Mouse (Mus musculus) heart, adult 8-10 months (tissue): ENCODE measurements around the gene Capn5. TPM values are rescaled to one million over a fixed set of nuclear protein-coding genes. Genes with fewer than 3 reads are reported as not detected.
A peak's percentile ranks its signal among the peaks of the same experiment; 100 is the strongest.

Source experiments
- DNase-seq: peaks from one replicate; pipeline ENCODE4 v3.0.0; 2022; ENCODE audit warnings: low spot score
- total RNA-seq, 4 experiments: library from RNA; stranded (reverse); gene quantifications; 2 replicates each; pipeline ENCODE4 v1.2.4; 2022

Gene Capn5
- total RNA-seq, 4 experiments from 2014 or later = 1.2 to 2.9 (median 1.6) TPM

DNA sequence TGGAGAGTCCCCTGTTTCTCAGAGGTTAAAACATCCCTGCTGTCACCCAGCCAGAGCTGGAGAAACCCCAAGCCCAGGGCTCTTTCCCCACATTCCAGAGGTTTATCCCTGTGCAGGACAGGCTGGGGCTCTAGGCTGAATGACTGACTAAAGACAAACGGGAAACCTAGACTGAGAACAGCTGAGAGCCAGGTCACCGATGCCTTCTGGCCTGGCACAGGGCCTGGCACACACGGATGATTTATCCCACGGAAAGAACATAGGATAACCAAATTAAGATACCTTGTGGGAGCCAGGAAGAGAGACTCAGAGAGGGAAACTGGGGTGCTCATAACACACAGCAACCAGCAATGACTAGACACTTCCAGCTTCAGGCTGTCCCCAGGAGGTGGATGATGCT, 68.3 kb downstream of the Capn5 start:
- no peak for DNase-seq

DNA sequence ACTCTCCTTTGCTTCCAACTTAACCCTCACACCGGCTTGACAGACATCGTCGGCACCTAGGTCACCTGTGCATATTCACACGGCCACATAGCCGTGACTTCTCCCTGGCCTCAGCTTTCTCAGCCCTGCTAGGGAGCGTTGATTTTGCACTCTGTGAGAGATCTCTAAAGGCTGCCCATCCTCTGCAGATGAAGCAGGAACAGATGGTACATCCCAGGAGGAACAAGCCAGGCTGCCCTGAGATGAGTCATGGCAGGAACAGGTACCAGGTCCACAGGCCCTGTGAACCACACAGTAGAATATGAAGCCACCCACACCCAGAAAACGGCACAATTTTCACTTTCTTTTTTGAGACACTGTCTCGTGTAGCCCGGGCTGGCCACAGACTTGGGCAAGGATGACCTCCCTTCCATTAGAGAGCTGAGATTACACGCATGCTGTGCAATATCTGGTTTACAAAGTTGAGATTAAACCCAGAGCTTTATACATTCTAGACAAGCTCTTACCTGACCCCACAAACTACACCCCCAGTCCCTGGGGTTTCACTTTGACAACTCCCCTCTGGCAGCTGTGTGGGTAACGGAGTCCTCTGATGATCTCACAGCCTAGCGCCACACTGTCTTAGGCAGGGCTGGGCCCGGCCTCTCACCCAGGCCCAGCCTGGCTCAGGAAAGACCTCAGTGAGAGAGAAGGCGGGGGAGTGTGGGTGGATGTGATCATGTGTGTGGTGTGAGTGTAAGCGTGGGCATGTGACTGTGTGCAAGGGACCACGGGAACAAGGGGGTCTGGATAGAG, 69.2 kb downstream of the Capn5 start:
- DNase-seq = no peak

GRCm38 (mm10) chr7:98106272-98106671, 71.8 kb downstream of the Capn5 start:
- no peak for DNase-seq

- no peak for DNase-seq
These were observed 73.3 kb downstream of the Capn5 start for GRCm38 (mm10) chr7:98104481-98105435.

DNA sequence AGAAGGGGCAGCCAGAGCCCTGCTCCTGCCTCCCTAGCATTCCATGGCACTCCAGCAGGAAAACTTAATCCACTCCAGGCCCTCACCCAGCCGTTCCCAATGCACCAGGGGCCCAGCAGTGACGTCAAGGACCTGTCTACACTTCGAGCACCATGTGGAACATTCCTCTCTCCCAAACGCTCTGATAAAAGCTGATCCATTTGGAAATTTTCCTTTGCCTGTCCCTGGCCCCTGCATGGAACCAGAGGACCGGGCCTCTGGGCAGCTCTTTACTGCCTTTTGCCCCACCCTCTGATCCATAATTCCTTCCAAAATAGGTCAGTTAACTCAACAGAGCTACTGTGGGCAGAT, 74.2 kb downstream of the Capn5 start:
- no peak for DNase-seq

DNA sequence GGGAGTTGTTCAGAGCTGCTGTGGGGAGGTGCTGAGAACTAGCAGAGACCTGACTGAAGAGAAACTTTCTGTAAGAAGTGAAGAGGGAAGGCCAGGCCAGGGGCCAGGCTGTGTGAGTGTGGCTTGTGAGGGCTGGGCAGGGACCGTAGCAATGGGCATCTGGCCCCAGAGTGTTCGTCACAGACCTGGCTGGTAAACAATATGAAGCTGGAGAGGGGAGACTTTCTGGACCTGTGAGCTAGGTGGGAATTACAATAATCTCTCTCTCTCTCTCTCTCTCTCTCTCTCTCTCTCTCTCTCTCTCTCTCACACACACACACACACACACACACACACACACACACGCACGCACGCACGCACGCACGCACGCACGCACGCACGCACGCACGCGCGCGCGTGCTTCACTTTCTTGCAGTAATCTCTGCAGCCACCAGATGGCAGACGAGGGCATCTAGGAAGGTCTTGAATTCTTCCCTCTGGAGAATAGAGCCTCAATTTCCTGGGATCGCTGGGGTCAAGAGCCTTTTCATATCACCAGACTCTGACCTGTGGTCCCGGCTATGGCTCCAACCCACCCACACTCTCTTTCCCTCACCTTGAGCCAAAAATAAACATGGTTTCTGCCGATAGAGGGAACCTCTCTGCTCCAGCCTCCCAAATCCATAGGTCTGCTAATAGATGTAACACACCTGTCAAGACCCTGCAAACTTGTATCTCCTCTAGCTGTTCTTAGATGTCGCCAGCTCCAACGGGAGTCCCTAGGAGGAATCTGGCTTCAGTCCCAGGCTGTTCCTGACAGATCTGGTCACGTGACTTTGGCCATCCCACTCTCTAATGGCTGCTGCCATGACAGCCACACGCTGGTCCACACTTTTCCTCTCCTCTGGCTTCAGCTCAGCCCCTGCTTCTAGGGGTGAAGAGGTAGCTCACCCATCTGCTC, 74.8 kb downstream of the Capn5 start:
- DNase-seq = peak; percentile 76

- DNase-seq = no peak
These were observed 75.6 kb downstream of the Capn5 start for GRCm38 (mm10) chr7:98102488-98102887.

GRCm38 (mm10) chr7:98097557-98097956, 80.5 kb downstream of the Capn5 start:
- no peak for DNase-seq

GRCm38 (mm10) chr7:98095852-98096251, 82.2 kb downstream of the Capn5 start:
- no peak for DNase-seq

DNA sequence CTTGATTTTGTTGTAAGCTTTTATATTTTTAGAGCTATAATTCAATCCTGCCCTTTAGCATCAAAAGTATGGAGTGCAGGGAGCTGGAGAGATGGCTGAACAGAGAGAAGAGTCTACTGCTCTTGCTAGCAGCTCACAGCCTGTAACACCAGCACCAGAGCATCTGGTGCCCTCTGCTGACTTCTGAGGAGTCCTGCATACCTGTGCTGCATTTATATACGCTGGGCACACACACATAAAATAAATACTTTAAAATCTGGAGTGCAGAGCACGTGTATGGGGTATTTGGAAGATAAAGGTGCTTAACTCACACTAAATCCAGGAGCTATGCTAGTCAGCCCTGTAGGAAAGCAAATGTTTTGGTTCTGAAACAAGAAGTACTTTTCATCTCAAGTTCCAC, 91.7 kb downstream of the Capn5 start:
- no peak for DNase-seq

DNA sequence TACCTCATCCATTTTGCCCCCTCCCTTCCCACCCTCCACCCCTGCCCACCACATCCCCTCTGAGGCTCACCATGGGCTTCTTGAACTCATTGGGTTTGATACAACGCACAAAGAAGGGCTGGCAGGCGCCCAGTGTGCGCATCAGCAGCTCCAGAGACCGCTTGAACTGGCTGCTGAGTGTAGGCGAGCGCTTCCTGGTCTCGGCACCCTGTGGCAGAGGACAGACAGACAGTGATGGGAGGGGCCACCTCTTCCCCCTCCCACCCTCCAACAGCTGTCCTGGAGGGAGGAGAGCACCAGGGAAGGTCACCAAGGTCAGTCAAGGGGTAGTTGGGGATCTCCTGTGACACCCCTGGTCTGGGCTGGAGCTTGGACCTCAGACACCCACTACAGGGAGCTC, 92.8 kb downstream of the Capn5 start:
- no peak for DNase-seq

DNA sequence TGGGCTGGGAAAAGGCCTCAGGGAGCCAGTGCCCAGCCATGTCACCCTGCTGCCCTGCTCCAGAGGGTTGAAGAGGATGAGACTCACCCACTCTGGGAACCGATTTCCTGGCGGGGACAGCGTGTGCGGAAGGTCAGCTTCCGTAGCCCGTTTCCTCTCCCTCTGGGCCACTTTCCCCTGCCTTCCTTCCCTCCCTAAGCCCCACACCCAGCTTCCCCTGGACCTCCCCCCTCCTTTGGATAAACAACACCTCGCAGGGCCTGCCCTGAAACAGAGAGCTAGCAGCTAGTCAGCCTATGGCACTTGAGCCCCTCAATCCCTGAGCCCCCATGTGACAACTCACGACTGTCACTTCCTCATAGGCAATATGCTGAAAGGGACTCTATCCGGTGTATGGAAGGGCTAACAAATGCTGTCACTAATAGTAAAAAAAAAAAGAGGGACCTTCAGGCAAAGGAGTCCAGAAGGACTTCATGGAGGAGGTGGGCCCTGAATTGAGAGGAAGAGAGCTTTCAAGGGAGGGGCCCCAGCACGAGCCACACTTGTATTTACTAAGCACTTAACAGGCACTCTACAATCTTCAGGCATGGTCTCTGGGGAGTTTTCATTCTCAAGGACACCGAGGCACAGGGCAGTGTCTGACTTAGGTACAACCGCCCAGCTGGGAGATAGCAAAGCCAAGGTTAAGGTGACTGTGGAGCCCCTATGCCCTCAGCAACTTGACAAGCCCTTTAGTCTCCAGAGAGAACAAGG, 93.4 kb downstream of the Capn5 start:
- DNase-seq = no peak

- no peak for DNase-seq
These were observed 95.7 kb downstream of the Capn5 start for GRCm38 (mm10) chr7:98082376-98082775.

DNA sequence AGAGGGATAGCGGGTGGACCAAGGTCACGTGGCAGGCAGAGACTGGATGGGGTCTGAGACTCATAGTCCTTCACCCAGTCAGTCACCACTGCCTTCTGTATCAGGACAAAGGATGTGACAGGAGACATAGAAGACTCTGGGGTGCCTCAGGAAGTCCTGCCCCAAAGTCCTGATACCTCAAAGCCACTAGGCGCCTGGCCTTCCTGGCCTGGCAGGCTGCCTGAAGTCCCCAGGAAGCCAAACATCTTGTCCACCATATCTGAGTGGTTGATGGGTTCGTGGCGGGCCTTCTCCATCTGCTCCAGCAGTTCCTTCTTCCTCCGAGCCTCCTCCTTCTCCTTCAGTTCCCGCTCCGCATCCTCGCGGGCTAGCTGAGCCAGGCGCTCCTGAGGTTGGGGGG, 100.6 kb downstream of the Capn5 start:
- DNase-seq = no peak

- peak; percentile 78 for DNase-seq
These were observed 106.5 kb downstream of the Capn5 start for GRCm38 (mm10) chr7:98071620-98072019.

Other genes starting within 250 kb of the Capn5 start
- 1 to 10 TPM; 3.6 to 4.7 (median 4.3) TPM for gene Myo7a, start 58.8 kb downstream of the Capn5 start, total RNA-seq
- under 1 TPM in 3 of 4 experiments, not detected in 1; 0.16 to 0.24 (median 0.20) TPM for gene Omp, start 32.8 kb downstream of the Capn5 start, total RNA-seq
- not detected for gene B3gnt6, start 21.2 kb upstream of the Capn5 start, total RNA-seq
- gene Acer3, start 142.9 kb upstream of the Capn5 start, total RNA-seq = 10 to 100 TPM in 3 of 4 experiments, 1 to 10 TPM in 1; 7.6 to 13.8 (median 12.4) TPM
- 1 to 10 TPM; 1.9 to 2.8 (median 2.5) TPM for gene Tsku, start 183.1 kb upstream of the Capn5 start, total RNA-seq